Mouse (Mus musculus): ENCODE results near the gene Tnc.

DNA sequence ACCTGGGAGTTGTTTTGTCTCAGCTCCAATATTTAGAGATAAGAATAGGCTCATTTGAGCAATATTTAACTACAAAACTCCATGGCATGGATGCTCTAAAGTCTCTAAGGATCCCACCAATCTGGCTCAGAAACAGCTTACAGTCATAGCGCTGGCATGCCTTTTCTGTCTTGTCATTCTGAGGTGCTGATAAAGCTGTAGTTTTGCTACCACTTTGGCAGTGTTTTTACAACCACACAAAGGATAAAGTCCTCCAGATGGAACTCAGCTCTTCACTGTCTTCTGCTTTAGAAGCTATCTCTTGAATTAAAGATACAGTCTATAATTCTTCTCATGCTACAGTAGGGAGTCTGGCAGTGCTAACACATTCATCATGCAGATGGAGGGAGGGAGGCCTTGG, 56.6 kb downstream of the Tnc start:
- TF ChIP-seq CTCF (IDR thresholded peaks at IDR 0.05; ENCODE audit: control insufficient read depth, insufficient read depth, low read length) (no peak), POLR2A (IDR thresholded peaks at IDR 0.05; ENCODE audit: borderline replicate concordance, control insufficient read depth, low read depth, low read length) (no peak)
